Mouse (Mus musculus): ENCODE results near the gene Map3k4.
"Not testable (repeated sequence)": the region's sequence is repeated elsewhere in the genome, so short reads cannot be mapped to it uniquely, and the experiment has no call there.

Map3k4 gene

GRCm38 (mm10) chr17:12268538-12268937 is 50.1 kb downstream of the Map3k4 start:
- no peak for DNase-seq (ENCODE audit: low spot score)

DNA sequence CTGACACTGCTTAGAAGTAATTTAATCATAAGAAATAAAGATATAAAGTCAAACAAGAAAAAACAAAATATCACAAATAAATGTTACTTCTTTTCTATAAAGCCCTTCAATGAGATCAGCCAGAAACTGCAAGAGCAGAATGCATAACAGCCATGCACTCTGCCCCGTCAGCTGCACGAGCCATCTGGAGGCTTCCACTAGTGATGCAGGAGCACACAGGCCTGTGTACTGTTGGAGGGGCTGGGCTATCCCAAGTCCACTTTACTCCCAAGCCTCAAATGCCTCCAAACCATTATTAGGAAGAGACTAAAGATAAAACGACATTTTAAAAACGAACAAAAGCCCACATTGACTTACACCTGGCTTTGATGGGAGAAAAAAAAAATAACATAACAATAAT is 50.5 kb downstream of the Map3k4 start:
- no peak for DNase-seq (ENCODE audit: low spot score)

DNA sequence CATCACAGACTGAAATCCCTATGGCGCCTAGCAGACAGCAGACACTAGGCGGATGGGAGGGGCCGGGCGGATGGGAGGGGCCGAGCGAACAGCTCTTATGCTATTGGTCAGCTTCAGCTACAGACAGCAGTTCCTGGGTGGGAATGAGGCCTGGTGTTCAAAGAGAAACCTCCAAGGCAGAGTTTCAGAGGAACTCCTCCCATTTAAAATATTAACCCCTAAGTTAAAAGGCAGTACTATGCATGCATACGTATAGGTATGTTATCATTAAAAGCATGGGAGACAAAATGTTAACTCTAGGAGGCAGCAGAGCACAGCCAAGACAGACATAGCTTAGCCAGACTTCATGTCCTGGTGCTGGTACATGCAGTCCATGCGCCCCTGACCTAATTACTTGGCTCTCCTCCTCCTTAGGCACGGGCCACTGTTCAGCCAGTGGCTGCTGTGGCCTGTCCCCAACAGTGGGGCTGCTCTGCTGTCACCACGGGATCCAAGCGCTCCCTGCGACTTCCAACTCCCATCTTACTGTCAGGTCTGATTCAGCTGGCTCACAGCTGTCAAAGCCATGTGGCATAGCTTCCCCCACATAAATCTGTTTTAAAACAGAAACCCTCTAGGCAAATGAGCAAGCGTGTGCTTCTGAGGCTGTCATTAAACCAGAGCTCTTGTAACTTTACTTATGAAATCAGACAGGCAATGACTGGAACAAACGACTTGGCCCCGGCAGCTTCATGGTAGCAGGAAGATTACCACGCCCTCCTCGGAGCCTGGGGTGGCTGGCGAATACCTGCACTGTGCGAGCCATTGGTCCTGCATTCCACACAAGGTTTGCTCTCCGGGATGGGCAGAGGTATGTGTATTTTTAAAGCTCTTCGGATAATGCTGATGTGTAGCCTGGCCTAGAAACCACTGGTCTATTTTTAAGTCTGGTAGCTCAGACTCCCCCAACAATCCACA is 52.3 kb downstream of the Map3k4 start:
- DNase-seq (ENCODE audit: low spot score): no peak

- DNase-seq (ENCODE audit: low spot score): no peak
Measured at GRCm38 (mm10) chr17:12264293-12264692, 54.3 kb downstream of the Map3k4 start.

GRCm38 (mm10) chr17:12263787-12264186 is 54.8 kb downstream of the Map3k4 start:
- DNase-seq (ENCODE audit: low spot score): no peak

DNA sequence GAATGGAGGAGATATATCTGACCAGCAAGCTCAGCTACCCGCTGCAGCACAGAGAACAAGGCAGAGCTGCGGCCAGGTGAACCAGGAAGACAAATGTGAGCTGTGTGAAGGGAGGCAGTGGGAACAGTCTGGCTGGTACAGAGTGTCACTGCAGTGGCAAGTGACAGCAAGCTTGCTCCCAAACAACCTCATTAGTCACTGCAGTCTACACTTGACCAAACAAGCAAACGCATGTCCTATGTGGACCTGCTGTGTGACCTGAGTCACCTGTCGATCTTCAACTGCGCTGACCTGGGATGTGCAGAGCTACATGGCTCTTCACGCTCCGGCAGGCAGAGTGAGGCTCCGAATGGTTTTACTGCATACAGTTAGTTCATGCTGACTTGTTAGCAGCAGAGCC is 55.7 kb downstream of the Map3k4 start:
- DNase-seq (ENCODE audit: low spot score): no peak

- DNase-seq (ENCODE audit: low spot score): no peak
Measured at GRCm38 (mm10) chr17:12261887-12262286, 56.7 kb downstream of the Map3k4 start.

DNA sequence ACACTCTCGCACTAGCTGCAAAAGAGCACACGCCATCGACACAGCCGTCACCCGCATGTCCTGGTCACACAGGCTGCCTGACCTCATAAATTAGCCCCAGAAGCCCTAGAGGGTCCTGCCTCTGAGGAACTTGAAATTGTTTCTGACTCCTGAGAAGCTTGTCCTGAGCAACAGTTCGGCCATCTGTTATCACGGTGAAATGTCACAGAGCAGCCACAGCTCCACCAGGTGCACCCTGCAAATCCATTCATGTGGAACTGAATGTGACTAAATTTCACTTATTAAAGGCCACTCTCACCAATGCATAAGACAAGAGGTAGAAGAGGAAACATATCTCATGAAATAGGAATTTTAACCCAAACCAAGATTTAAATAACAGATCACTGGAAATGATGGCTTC is 57.2 kb downstream of the Map3k4 start:
- no peak for DNase-seq (ENCODE audit: low spot score)

- no peak for DNase-seq (ENCODE audit: low spot score)
Measured at GRCm38 (mm10) chr17:12259957-12260356, 58.6 kb downstream of the Map3k4 start.

DNA sequence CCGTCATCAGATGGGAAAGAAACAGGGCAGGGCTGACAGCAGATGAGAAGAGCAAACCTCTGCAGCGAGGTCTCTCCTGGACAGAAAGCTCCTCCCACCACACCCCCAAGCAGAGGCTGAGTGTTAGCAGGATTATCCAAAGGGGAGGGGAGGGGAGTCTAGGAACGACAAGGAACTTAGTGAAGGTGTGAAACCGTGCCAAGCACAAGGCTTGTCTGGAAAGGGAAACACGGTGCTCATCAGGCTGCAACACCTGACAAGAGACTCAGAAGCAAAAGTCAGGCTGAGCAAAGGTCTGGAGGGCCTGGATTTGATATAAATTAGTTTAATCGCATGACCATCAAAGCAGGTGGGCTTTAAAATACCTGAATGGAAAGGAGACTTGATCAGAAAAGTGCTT is 60.1 kb downstream of the Map3k4 start:
- DNase-seq (ENCODE audit: low spot score): no peak

- no peak for DNase-seq (ENCODE audit: low spot score)
Measured at GRCm38 (mm10) chr17:12256142-12256541, 62.5 kb downstream of the Map3k4 start.

GRCm38 (mm10) chr17:12250581-12250980 is 68.0 kb downstream of the Map3k4 start:
- no peak for DNase-seq (ENCODE audit: low spot score)

DNA sequence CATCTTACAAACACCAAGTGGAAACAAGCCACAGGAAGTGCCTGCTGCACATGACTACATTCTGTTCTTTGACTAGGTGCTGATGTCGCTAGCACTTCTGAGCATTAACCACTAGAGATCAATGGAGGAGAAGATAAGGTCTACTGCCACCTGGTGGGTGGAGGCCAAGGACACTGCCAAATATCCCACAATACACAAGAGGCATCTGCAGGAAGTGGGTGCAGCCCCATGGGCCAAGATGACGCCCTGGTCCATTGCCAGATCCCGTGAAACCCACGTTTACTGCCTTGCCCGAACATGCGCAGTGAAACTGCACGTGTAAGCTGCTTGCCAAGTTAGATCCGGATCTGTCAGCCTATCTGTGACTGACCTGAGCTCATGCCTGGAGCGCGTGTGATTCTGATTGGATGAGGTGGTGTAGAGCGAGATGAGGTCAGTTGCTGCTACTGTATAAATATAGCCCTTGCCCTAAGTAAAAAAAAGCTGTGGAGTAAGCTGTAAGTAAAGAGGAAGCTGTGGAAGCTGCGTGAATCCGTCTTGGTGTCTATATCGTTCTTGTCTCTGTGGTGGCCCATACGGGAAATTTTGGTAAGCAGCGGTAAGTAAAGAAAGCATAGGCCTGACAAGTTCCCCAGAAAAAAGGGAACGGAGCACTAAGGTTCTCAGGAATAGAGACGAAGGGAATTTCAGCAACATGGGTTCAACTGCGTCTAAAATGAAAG is 68.7 kb downstream of the Map3k4 start:
- DNase-seq (ENCODE audit: low spot score): peak; percentile 42

GRCm38 (mm10) chr17:12240701-12241100 is 77.9 kb downstream of the Map3k4 start:
- no peak for DNase-seq (ENCODE audit: low spot score)

- no peak for DNase-seq (ENCODE audit: low spot score)
Measured at GRCm38 (mm10) chr17:12232724-12233123, 85.9 kb downstream of the Map3k4 start.

- no peak for DNase-seq (ENCODE audit: low spot score)
Measured at GRCm38 (mm10) chr17:12231087-12231486, 87.5 kb downstream of the Map3k4 start.

- DNase-seq (ENCODE audit: low spot score): no peak
Measured at GRCm38 (mm10) chr17:12230167-12230566, 88.4 kb downstream of the Map3k4 start.

GRCm38 (mm10) chr17:12229756-12230155 is 88.8 kb downstream of the Map3k4 start:
- DNase-seq (ENCODE audit: low spot score): no peak

DNA sequence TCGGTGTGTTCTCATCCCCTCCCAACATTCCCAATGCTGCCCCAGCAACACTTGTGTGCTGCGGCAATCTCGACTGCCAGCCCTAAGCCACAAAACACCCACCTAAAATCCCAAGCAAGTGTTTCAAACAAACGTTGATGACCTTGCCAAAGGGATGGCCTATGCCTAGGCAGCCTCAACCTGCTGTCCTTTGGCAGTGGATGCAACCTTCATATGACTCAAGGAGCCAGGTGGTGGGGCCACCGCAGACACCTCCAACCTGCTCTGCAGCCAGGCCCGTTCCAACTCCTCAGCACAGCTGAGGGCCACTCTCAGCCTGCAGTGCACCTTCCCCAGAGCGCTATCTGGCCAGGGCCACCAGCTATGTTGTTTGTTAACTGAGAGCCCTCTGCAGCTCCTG is 90.1 kb downstream of the Map3k4 start:
- DNase-seq (ENCODE audit: low spot score): no peak

- DNase-seq (ENCODE audit: low spot score): no peak
Measured at GRCm38 (mm10) chr17:12228001-12228400, 90.6 kb downstream of the Map3k4 start.

- DNase-seq (ENCODE audit: low spot score): no peak
Measured at GRCm38 (mm10) chr17:12226551-12226950, 92.0 kb downstream of the Map3k4 start.

DNA sequence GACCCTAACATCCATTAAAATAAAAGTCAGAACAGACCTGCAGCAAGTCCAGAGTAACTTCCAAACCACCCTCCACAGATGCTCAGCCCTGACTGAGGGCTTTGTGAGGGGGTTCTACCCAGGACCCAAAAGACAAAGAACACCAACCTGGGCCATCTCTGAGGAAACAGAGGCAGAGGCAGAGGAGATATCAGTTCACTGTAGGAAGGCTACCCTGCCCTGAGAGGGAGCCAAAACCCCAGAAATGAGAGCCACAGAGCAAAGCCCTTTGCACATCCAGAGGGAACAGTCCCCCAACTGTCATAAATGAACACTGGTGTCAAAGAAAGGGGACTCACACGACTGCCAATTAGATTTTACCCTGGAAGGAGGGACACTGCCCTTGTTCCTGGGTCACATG is 93.4 kb downstream of the Map3k4 start:
- DNase-seq (ENCODE audit: low spot score): no peak

DNA sequence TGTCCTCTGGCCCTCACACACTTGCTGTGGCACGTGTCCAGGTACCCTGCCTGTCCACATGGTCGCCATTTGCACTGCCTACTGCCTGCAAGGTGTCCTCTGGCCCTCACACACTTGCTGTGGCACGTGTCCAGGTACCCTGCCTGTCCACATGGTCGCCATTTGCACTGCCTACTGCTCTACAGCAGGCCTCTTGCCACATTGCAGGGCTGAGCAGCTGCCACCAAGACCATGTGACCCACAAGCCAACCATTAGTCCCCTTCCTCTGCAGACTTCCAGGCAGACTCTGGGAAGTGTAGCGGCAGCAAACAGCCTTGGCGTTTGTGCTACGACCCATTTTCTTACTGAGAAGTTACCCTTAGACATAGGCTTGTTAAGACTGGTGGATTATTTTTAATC is 94.0 kb downstream of the Map3k4 start:
- DNase-seq (ENCODE audit: low spot score): not testable (repeated sequence)
